Mouse (Mus musculus) thymus, postnatal 0 days (tissue): ENCODE measurements around the gene Vti1a. TPM values are rescaled to one million over a fixed set of nuclear protein-coding genes. Genes with fewer than 3 reads are reported as not detected.

Source experiments
- polyA plus RNA-seq: library from polyadenylated mRNA; unstranded; fragments of >200 nt; fragmentation: Nextera tagmentation; extraction: Ambion mirVana; gene quantifications from 2 replicates; pipeline ENCODE4 v1.2.1, GENCODE M21; 2015

The Vti1a gene
- polyA plus RNA-seq, 1 experiment from 2014 or later = 29.1 TPM

Other genes starting within 250 kb of the Vti1a start
- gene Gpam, start 189.1 kb upstream of the Vti1a start, polyA plus RNA-seq = 6.0 and 6.4 TPM in 2 replicates
- gene Tectb, start 135.6 kb upstream of the Vti1a start, polyA plus RNA-seq = 0.24 and 0.60 TPM in 2 replicates
- 0.04 and 0.06 TPM in 2 replicates for gene Gucy2g, start 75.1 kb upstream of the Vti1a start, polyA plus RNA-seq
- gene Acsl5, start 64.4 kb upstream of the Vti1a start, polyA plus RNA-seq = 72.4 and 83.1 TPM in 2 replicates
- 73.4 and 75.9 TPM in 2 replicates for gene Zdhhc6, start 263 bp upstream of the Vti1a start, polyA plus RNA-seq